Mouse (Mus musculus): ENCODE results near the gene Cd151.

DNA sequence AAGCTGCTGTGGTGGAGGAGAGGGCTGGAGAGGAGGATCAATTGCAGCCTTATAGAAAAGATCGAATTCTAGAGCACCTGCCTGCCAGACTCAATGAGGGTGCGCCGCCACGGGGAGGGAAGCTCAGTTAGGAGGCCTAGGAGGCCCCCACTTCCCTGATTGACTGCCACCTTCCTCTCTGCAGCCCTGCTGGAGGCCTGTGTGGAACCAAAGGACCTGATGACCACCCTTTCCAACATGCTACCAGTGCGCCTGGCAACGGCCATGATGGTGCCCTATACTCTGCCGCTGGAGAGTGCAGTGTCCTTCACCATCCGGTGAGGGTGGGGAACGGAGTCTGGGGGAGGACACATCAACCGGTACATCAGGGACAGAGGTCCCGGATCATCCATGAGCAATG lies 8.5 kb upstream of the Cd151 start:
- no peak; the same call in 1 of the 2 replicates for TF ChIP-seq CTCF (conservative IDR thresholded peaks at IDR 0.05; ENCODE audit: low read length)
- no peak for TF ChIP-seq POU5F1 (IDR thresholded peaks at IDR 0.05; ENCODE audit: borderline replicate concordance, low read length)

Data from E14TG2a.4 (cell line).